Comparison of ENCODE assay signal across 25 mouse cellular contexts in the genomic region with DNA sequence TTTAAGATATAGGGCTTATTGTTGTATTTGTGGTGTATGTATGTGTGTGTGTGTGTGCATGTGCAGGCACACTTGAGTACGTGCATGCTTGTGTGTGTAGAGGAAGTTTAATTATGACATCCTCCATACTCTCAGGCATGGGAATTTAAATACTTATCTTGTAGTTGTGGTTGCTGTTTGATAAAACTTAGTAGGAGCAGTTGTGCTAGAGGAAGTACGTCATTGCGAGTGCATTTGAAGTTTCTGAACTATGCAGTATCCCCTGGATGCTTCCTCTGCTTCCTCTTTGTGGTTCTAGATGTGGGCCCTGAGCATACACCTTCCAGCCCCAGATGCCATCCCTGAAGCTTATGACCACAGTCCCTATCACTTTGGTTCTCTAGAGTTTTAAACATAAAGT.
DNase-seq lines count a peak whose midpoint lies in the region; ATAC-seq and TF ChIP-seq lines count a peak whose summit lies in the region.
"Had no signal": no experiment of that assay in that cellular context is flagged by ENCODE, and none has a peak within 500 bp of the region (broad histone marks: within the 10 kb centered on the region; RNA-seq: fewer than 3 reads in every experiment).

No protein-coding gene starts in this region.

- H3K4me1 ChIP-seq in G1E (ENCODE audit: insufficient read depth, low read depth, low read length) (no peaks in the 10 kb centered on the region), MEL (ENCODE audit: control insufficient read depth in 1 of 2, insufficient read depth in 2 of 2, low read length in 2 of 2) (no peaks in the 10 kb centered on the region)
- no peaks in the 10 kb centered on the region for H3K4me1 ChIP-seq in midbrain, embryonic 16.5 days (ENCODE audit: control insufficient read depth, insufficient read depth, low read length)

- ATAC-seq in G1E (ENCODE audit: extremely low read depth, insufficient number of reproducible peaks, low FRiP score, poor library complexity, severe bottlenecking): peak; percentile 22; the same call in 1 of the 2 replicates
- no peak for ATAC-seq in midbrain, embryonic 16.5 days
- ATAC-seq: activated CD4-positive, CD25-positive, alpha-beta regulatory T cell, adult 4 months; CD4-positive, CD25-positive, alpha-beta regulatory T cell, adult 4 months; Patski had no signal

- no peaks in the 10 kb centered on the region for H3K27me3 ChIP-seq in G1E (ENCODE audit: insufficient read depth, low read length)
- H3K27me3 ChIP-seq in MEL (ENCODE audit: control insufficient read depth in 1 of 2, insufficient read depth in 2 of 2, low read length in 2 of 2): no peaks in the 10 kb centered on the region
- H3K27me3 ChIP-seq in midbrain, embryonic 16.5 days (ENCODE audit: control insufficient read depth, insufficient read depth, low read depth, low read length): no peaks in the 10 kb centered on the region
- H3K27me3 ChIP-seq: CH12.LX, Patski had no signal

- H3K4me2 ChIP-seq in midbrain, embryonic 16.5 days (ENCODE audit: low read length): no peak overlapping the region

- H3K9me3 ChIP-seq in G1E (replicated peaks) (no peaks in the 10 kb centered on the region), MEL (replicated peaks; ENCODE audit: insufficient read depth, low read length) (no peaks in the 10 kb centered on the region)
- no peaks in the 10 kb centered on the region for H3K9me3 ChIP-seq in midbrain, embryonic 16.5 days (replicated peaks; ENCODE audit: control insufficient read depth, low read length, poor library complexity, severe bottlenecking)

- no peak for TF ChIP-seq RAD21 in MEL (IDR thresholded peaks at IDR 0.05; ENCODE audit: low read depth, low read length)

- DNase-seq in 416B (ENCODE audit: low read depth) (peak; percentile 75), G1E (ENCODE audit: low spot score) (no peak), MEL (ENCODE audit: low read depth, low spot score) (peak; percentile 61), MEL-GATA-1-ER (ENCODE audit: extremely low read depth, low read depth) (peak; percentile 23), liver (no peak)
- no peak for DNase-seq in retina, postnatal 1 day
- DNase-seq in heart, postnatal 10 days: no peak
- DNase-seq: adrenal gland, adult 2 months; adrenal gland, adult 8-10 months; adrenal gland, postnatal 10 days; adrenal gland, postnatal 14 days; adrenal gland, postnatal 25 days; adrenal gland, postnatal 36 days; B cell, adult 2 months; cerebellum, adult 11 months; cerebellum, adult 11-12 months; cerebellum, adult 18-20 months; cerebellum, adult 2 months; cerebellum, adult 8-10 months; cerebellum, adult 9-10 months had no signal

- no peaks in the 10 kb centered on the region for H3K79me2 ChIP-seq in MEL (ENCODE audit: control insufficient read depth, insufficient read depth, low read length, poor library complexity)

- H3K36me3 ChIP-seq in G1E (replicated peaks) (no peaks in the 10 kb centered on the region), MEL (ENCODE audit: control insufficient read depth in 1 of 2, insufficient read depth in 2 of 2, low read length in 2 of 2) (no peaks in the 10 kb centered on the region)
- no peaks in the 10 kb centered on the region for H3K36me3 ChIP-seq in midbrain, embryonic 16.5 days (ENCODE audit: control insufficient read depth, insufficient read depth, low read length)

- no peak overlapping the region for H3K9ac ChIP-seq in MEL (ENCODE audit: control insufficient read depth, low read depth, low read length, poor library complexity, severe bottlenecking)
- H3K9ac ChIP-seq in midbrain, embryonic 16.5 days (ENCODE audit: low read depth, low read length): no peak overlapping the region

- WGBS in midbrain, embryonic 16.5 days: 91% methylated on average over 3 of the region's 3 CpGs

- TF ChIP-seq POLR2A in MEL (IDR thresholded peaks at IDR 0.05; ENCODE audit: control insufficient read depth in 1 of 2, insufficient read depth in 1 of 2, low read depth in 1 of 2, low read length in 2 of 2, poor library complexity in 1 of 2): no peak

- intact Hi-C loops in heart, postnatal 10 days (cut with DNase I): no loop called here

- TF ChIP-seq CTCF in G1E (IDR thresholded peaks at IDR 0.05; ENCODE audit: low read depth, low read length) (no peak), MEL (IDR thresholded peaks at IDR 0.05 in 2 of 3, conservative IDR thresholded peaks at IDR 0.05 in 1 of 3; ENCODE audit: control insufficient read depth in 1 of 3, insufficient read depth in 1 of 3, low read depth in 2 of 3, low read length in 3 of 3, poor library complexity in 1 of 3, severe bottlenecking in 1 of 3) (no peak)

- TF ChIP-seq EP300 in MEL (IDR thresholded peaks at IDR 0.05; ENCODE audit: low read depth in 1 of 2, low read length in 2 of 2): peak in 1 of 2 experiments; percentile 59; a peak in 2 of 4 replicates

- H3K4me3 ChIP-seq in G1E (ENCODE audit: low read depth, low read length) (no peak overlapping the region), MEL (ENCODE audit: control insufficient read depth in 1 of 2, insufficient read depth in 1 of 2, low read depth in 2 of 2, low read length in 2 of 2) (no peak overlapping the region)
- no peak overlapping the region for H3K4me3 ChIP-seq in midbrain, embryonic 16.5 days (ENCODE audit: low read depth, low read length)

- H3K27ac ChIP-seq in MEL (ENCODE audit: control insufficient read depth, low read depth, low read length): no peak overlapping the region
- no peak overlapping the region for H3K27ac ChIP-seq in midbrain, embryonic 16.5 days (ENCODE audit: low read length)

TF ChIP-seq in MEL, 35 proteins besides CTCF, POLR2A, EP300 and RAD21:
- TF ChIP-seq MAFK (IDR thresholded peaks at IDR 0.05; ENCODE audit: borderline replicate concordance, low read depth, low read length) (no peak), ZKSCAN1 (IDR thresholded peaks at IDR 0.05; ENCODE audit: low read depth, low read length) (0 out of 2 replicates have a peak, but pooled peaks have one; percentile 49), TCF12 (IDR thresholded peaks at IDR 0.05; ENCODE audit: low read depth, low read length) (peak; percentile 23; the same call in 1 of the 2 replicates), SIN3A (IDR thresholded peaks at IDR 0.05; ENCODE audit: low read length) (0 out of 2 replicates have a peak, but pooled peaks have one; percentile 24), ELF1 (IDR thresholded peaks at IDR 0.05; ENCODE audit: low read depth, low read length) (no peak), POLR2AphosphoS2 (IDR thresholded peaks at IDR 0.05; ENCODE audit: low read length) (no peak), GATA1 (IDR thresholded peaks at IDR 0.05; ENCODE audit: low read depth, low read length) (peak; percentile 74), ETS1 (IDR thresholded peaks at IDR 0.05; ENCODE audit: low read depth, low read length) (peak; percentile 74; the same call in 1 of the 2 replicates), MYB (IDR thresholded peaks at IDR 0.05; ENCODE audit: low read depth, low read length) (no peak), JUND (IDR thresholded peaks at IDR 0.05; ENCODE audit: low read depth, low read length) (no peak)

Comparison
In these comparisons a context has a peak if more than half of its experiments do, and no peak if none do; other contexts are left out.
1. DNase-seq: peak in 416B (single experiment), MEL (single experiment) and MEL-GATA-1-ER (single experiment); none in G1E (single experiment), liver (single experiment), retina, postnatal 1 day (single experiment) and heart, postnatal 10 days (0 of 2).